Mouse (Mus musculus): ENCODE data around the gene Fpr-rs7. TPM values are rescaled to one million over a fixed set of nuclear protein-coding genes. Genes with fewer than 3 reads are reported as not detected.
A peak's percentile ranks its signal among the peaks of the same experiment; 100 is the strongest.

Gene Fpr-rs7
- not detected in 2 replicates for polyA plus RNA-seq (2015; fragmentation: Nextera tagmentation; extraction: Ambion mirVana)

GRCm38 (mm10) chr17:20114126-20114525, at the start of gene Fpr-rs7:
Gene Fpr-rs7, minus strand, starts transcription at chr17:20114226.
- Histone ChIP-seq H3K9me3 (ENCODE audit: control insufficient read depth) (no peaks in the 10 kb centered on the region), H3K27ac (ENCODE audit: low read depth, low read length) (no peak within 1 kb of the TSS), H3K4me3 (ENCODE audit: low read depth, low read length) (no peak within 1 kb of the TSS), H3K36me3 (ENCODE audit: control insufficient read depth, insufficient read depth) (no peaks in the 10 kb centered on the region), H3K4me2 (replicated peaks; ENCODE audit: low read depth) (no peak within 1 kb of the TSS), H3K9ac (ENCODE audit: low read depth, low read length) (no peak within 1 kb of the TSS), H3K27me3 (replicated peaks; ENCODE audit: control insufficient read depth, insufficient read depth, low read length) (no peaks in the 10 kb centered on the region), H3K4me1 (replicated peaks; ENCODE audit: control insufficient read depth, insufficient read depth, low read length) (no peaks in the 10 kb centered on the region)
- no peak for ATAC-seq
- TF ChIP-seq CTCF (IDR thresholded peaks at IDR 0.05; ENCODE audit: low read depth) = no peak

- Histone ChIP-seq H3K27me3 (replicated peaks; ENCODE audit: control insufficient read depth, insufficient read depth, low read length) (no peaks in the 10 kb centered on the region), H3K4me2 (replicated peaks; ENCODE audit: low read depth) (no peak overlapping the region), H3K36me3 (ENCODE audit: control insufficient read depth, insufficient read depth) (no peaks in the 10 kb centered on the region), H3K4me1 (replicated peaks; ENCODE audit: control insufficient read depth, insufficient read depth, low read length) (no peaks in the 10 kb centered on the region), H3K27ac (ENCODE audit: low read depth, low read length) (no peak overlapping the region), H3K9me3 (ENCODE audit: control insufficient read depth) (no peaks in the 10 kb centered on the region), H3K9ac (ENCODE audit: low read depth, low read length) (no peak overlapping the region), H3K4me3 (ENCODE audit: low read depth, low read length) (no peak overlapping the region)
- TF ChIP-seq CTCF (IDR thresholded peaks at IDR 0.05; ENCODE audit: low read depth) = no peak
- WGBS = 59% methylated on average over 6 of the region's 6 CpGs
- ATAC-seq = peak; percentile 97
Measured at GRCm38 (mm10) chr17:20074090-20074489, 39.9 kb downstream of the Fpr-rs7 start.

GRCm38 (mm10) chr17:20071656-20072396, 42.2 kb downstream of the Fpr-rs7 start:
- Histone ChIP-seq H3K27me3 (replicated peaks; ENCODE audit: control insufficient read depth, insufficient read depth, low read length) (no peaks in the 10 kb centered on the region), H3K4me2 (replicated peaks; ENCODE audit: low read depth) (no peak overlapping the region), H3K4me1 (replicated peaks; ENCODE audit: control insufficient read depth, insufficient read depth, low read length) (no peaks in the 10 kb centered on the region), H3K27ac (ENCODE audit: low read depth, low read length) (no peak overlapping the region), H3K4me3 (ENCODE audit: low read depth, low read length) (no peak overlapping the region), H3K9ac (ENCODE audit: low read depth, low read length) (no peak overlapping the region), H3K9me3 (ENCODE audit: control insufficient read depth) (no peaks in the 10 kb centered on the region), H3K36me3 (ENCODE audit: control insufficient read depth, insufficient read depth) (no peaks in the 10 kb centered on the region)
- no peak for TF ChIP-seq CTCF (IDR thresholded peaks at IDR 0.05; ENCODE audit: low read depth)
- ATAC-seq = peak; percentile 79
- 75% methylated on average over 4 of the region's 4 CpGs for WGBS

Other genes with a start within 250 kb of the Fpr-rs7 start
- gene Vmn2r104, start 65.9 kb downstream of the Fpr-rs7 start, polyA plus RNA-seq (2015; fragmentation: Nextera tagmentation; extraction: Ambion mirVana) = not detected in 2 replicates
- not detected in 2 replicates for gene Fpr-rs6, start 68.9 kb upstream of the Fpr-rs7 start, polyA plus RNA-seq (2015; fragmentation: Nextera tagmentation; extraction: Ambion mirVana)
- not detected in 2 replicates for gene Vmn2r105, start 120.8 kb upstream of the Fpr-rs7 start, polyA plus RNA-seq (2015; fragmentation: Nextera tagmentation; extraction: Ambion mirVana)
- not detected in 2 replicates for gene Vmn2r106, start 171.3 kb upstream of the Fpr-rs7 start, polyA plus RNA-seq (2015; fragmentation: Nextera tagmentation; extraction: Ambion mirVana)
- not detected in 2 replicates for gene Vmn2r107, start 231.0 kb upstream of the Fpr-rs7 start, polyA plus RNA-seq (2015; fragmentation: Nextera tagmentation; extraction: Ambion mirVana)